Mouse (Mus musculus) cortical plate, adult 2 months (tissue): ENCODE results near the gene Pam. TPM values are rescaled to one million over a fixed set of nuclear protein-coding genes. Genes with fewer than 3 reads are reported as not detected.

Experiments used
- H3K27ac ChIP-seq: fragments of 200-500 bp; 2 replicates; pipeline ENCODE4 v1.5.1; 2012; ENCODE audit warnings: low read length, control low read depth, inconsistent platforms; ENCODE audit not compliant: insufficient read depth
- H3K4me1 ChIP-seq: fragments of 200-500 bp; 2 replicates; pipeline ENCODE4 v1.6.1; 2011; ENCODE audit warnings: low read length; ENCODE audit not compliant: control insufficient read depth, insufficient read depth
- H3K4me3 ChIP-seq: fragments of 200-500 bp; 2 replicates; pipeline ENCODE4 v1.5.1; 2011; ENCODE audit warnings: mild to moderate bottlenecking, low read length, control low read depth; ENCODE audit not compliant: insufficient read depth
- CTCF ChIP-seq: fragments of 200-500 bp; IDR thresholded peaks from 2 replicates; pipeline ENCODE4 v1.5.1; 2011; ENCODE audit warnings: mild to moderate bottlenecking, control low read depth, low read length; ENCODE audit not compliant: insufficient read depth; ENCODE audit errors: extremely low read depth
- POLR2A ChIP-seq: fragments of 200-500 bp; IDR thresholded peaks from 2 replicates; pipeline ENCODE4 v1.6.1; 2011; ENCODE audit warnings: mild to moderate bottlenecking, low read length, control low read depth; ENCODE audit not compliant: insufficient read depth; ENCODE audit errors: extremely low read depth
- polyA plus RNA-seq: library from polyadenylated mRNA; depleted of rRNA; stranded (reverse); fragments of >200 nt; gene quantifications from 2 replicates; pipeline ENCODE4 v1.2.3, GENCODE M21; 2012

The Pam gene
- polyA plus RNA-seq, 1 experiment: 99.2 TPM

- Histone ChIP-seq H3K4me1 (peaks cover 2% of the 10 kb centered on the region; the same call in 1 of the 2 replicates), H3K4me3 (no peak overlapping the region), H3K27ac (no peak overlapping the region)
- TF ChIP-seq CTCF: no peak
- no peak for TF ChIP-seq POLR2A
These were observed 12.5 kb downstream of the Pam start for GRCm38 (mm10) chr1:98082988-98083387.

GRCm38 (mm10) chr1:98080431-98080830, 15.0 kb downstream of the Pam start:
- no peak overlapping the region for H3K27ac ChIP-seq
- H3K4me1 ChIP-seq: peaks cover 4% of the 10 kb centered on the region
- no peak for TF ChIP-seq CTCF
- TF ChIP-seq POLR2A: no peak
- no peak overlapping the region for H3K4me3 ChIP-seq

- peaks cover 4% of the 10 kb centered on the region for H3K4me1 ChIP-seq
- H3K4me3 ChIP-seq: no peak overlapping the region
- TF ChIP-seq POLR2A (no peak), CTCF (no peak)
- H3K27ac ChIP-seq: no peak overlapping the region
These were observed 15.8 kb downstream of the Pam start for GRCm38 (mm10) chr1:98079640-98080039.

- no peak for TF ChIP-seq POLR2A
- no peak for TF ChIP-seq CTCF
- no peak overlapping the region for H3K4me3 ChIP-seq
- no peak overlapping the region for H3K27ac ChIP-seq
- H3K4me1 ChIP-seq: peaks cover 4% of the 10 kb centered on the region
These were observed 16.7 kb downstream of the Pam start for GRCm38 (mm10) chr1:98078735-98079134.

GRCm38 (mm10) chr1:98073826-98074225, 21.6 kb downstream of the Pam start:
- no peak overlapping the region for H3K4me3 ChIP-seq
- TF ChIP-seq CTCF: no peak
- no peak for TF ChIP-seq POLR2A
- no peak overlapping the region for H3K27ac ChIP-seq
- H3K4me1 ChIP-seq: peaks cover 4% of the 10 kb centered on the region

- Histone ChIP-seq H3K4me3 (no peak overlapping the region), H3K27ac (no peak overlapping the region), H3K4me1 (peaks cover 2% of the 10 kb centered on the region)
- TF ChIP-seq CTCF: no peak
These were observed 22.3 kb downstream of the Pam start for GRCm38 (mm10) chr1:98073127-98073526.

GRCm38 (mm10) chr1:98072045-98072444, 23.4 kb downstream of the Pam start:
- H3K4me3 ChIP-seq: no peak overlapping the region
- H3K27ac ChIP-seq: no peak overlapping the region
- no peaks in the 10 kb centered on the region for H3K4me1 ChIP-seq
- 0 out of 2 replicates have a peak, but pooled peaks have one; percentile 21 for TF ChIP-seq CTCF
- TF ChIP-seq POLR2A: no peak

- H3K27ac ChIP-seq: no peak overlapping the region
- no peaks in the 10 kb centered on the region for H3K4me1 ChIP-seq
- H3K4me3 ChIP-seq: no peak overlapping the region
- TF ChIP-seq POLR2A: no peak
- no peak for TF ChIP-seq CTCF
These were observed 24.0 kb downstream of the Pam start for GRCm38 (mm10) chr1:98071436-98071835.

GRCm38 (mm10) chr1:98070743-98071325, 24.6 kb downstream of the Pam start:
- no peaks in the 10 kb centered on the region for H3K4me1 ChIP-seq
- no peak overlapping the region for H3K27ac ChIP-seq
- no peak for TF ChIP-seq CTCF
- TF ChIP-seq POLR2A: no peak
- H3K4me3 ChIP-seq: no peak overlapping the region

- no peak overlapping the region for H3K27ac ChIP-seq
- TF ChIP-seq CTCF: no peak
- no peak for TF ChIP-seq POLR2A
- H3K4me3 ChIP-seq: no peak overlapping the region
- H3K4me1 ChIP-seq: no peaks in the 10 kb centered on the region
These were observed 27.3 kb downstream of the Pam start for GRCm38 (mm10) chr1:98068177-98068576.
